Mouse (Mus musculus): Measurements from ENCODE around the gene Gal3st4. TPM values are rescaled to one million over a fixed set of nuclear protein-coding genes. Genes with fewer than 3 reads are reported as not detected.
"Not testable (repeated sequence)": the region's sequence is repeated elsewhere in the genome, so short reads cannot be mapped to it uniquely, and the experiment has no call there.

Gene Gal3st4
- polyA plus RNA-seq, 1 experiment, result 1.7 TPM

DNA sequence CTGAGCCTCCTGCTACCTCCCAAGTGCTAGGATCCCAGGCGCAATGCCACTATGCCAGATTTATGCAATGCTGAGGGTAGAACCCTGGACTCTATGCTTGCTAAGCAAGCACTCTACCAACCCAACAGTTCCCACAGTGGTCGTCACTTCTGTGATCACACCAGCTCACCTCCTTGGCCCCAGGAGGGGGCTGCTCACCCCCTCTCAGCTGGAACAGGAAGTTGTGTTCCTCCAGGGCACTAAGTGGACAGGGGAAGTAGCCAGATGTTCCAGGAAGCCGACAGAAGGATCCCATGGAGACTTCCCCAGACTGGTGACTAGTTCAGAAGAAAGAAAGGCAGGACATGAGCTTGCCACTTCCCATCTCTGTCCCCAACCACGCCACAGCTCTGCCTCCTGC is 10.6 kb downstream of the Gal3st4 start:
- no peak for DNase-seq (ENCODE audit: low spot score)

DNA sequence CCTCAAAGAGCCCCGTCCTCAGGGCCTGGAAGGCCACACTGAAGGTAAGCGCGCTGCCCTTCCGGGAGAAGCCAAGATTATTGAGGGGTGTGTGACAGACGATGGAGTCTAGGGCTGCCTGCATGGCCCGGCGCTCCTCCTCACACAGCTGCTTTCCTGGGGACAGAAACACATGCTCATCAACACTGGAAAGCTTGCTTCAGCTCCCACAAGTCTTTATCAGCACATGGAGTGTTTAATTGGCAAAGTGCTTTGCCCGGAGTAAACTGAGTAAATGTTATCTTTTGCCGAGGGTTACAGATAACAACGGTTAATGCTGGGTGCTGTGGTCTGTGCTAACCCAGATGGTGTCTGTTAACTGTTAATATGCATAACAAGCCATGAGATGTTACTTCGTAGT is 11.8 kb downstream of the Gal3st4 start:
- DNase-seq (ENCODE audit: low spot score), result no peak

DNA sequence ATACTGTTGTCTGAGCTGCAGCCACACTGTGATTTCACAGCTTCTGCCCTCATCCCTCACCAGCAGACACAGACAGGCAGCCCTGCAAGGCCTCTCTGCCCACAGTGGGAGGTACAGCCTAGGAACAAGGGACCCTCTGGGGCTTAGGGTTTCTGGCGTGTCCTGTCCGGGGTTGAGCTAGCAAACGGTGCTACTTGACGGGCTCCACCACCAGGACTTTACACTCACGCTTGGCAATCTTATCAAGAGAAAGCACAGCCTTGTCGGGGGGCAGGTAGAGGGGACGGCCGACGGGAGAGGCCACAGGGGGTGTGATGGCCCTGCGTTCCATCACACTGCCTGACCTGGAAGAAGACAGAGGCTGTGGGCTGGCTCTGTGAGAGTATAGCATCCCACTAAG is 12.6 kb downstream of the Gal3st4 start:
- no peak for DNase-seq (ENCODE audit: low spot score)

DNA sequence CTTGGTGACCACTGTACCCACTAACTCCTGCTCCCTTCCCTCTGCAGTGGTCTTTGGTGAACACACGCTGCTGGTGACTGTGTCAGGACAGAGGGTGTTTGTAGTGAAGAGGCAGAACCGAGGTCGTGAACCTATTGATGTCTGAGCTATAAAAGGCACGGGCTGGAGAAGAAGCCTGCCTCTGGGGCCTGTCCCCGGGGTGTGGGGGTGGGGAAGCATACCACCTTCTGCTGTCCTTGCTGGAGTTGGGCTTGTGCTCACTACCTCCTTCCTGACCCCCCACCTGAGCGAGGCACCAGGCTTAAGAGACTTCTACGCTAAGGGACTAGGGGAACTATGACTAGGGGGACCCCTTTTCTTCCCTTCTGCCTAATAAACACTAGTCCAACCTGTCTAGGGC is 13.6 kb downstream of the Gal3st4 start:
- DNase-seq (ENCODE audit: low spot score), result no peak

DNA sequence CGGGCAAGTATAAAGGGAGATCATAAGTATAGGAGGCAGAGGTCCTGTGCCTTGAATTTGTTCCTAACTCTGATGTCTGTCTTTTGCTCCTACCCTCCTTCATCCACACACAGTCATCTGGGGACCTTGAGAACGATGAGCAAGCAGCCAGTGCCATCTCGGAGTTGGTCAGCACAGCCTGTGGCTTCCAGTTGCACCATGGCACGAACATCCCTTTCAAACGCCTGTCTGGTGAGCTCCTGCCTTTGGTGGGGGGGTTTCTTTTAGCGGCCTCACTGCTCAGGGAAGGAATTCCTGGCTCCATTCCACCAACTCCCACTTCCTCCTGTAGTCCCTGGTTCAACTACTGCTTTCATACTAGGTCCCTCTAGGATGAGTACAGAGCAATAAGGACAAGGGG is 14.1 kb downstream of the Gal3st4 start:
- no peak for DNase-seq (ENCODE audit: low spot score)

DNA sequence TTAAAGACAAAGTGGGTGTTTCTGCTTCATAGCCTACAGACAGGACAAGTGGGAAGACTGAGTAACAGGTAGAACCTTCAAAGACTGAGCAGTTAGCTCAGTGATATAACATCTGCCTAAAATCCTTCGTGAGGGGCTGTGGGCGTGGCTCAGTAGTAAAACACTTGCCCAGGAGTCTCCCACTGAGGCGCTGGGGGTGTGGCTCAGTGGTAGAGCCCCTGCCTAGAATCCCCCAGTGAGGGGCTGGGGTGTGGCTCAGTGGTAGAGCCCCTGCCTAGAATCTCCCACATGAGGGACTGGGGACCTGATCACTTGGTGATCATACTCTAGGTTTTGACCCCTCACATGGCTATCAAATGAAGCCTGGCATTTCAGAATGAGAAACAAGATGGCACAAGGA is 14.6 kb downstream of the Gal3st4 start:
- DNase-seq (ENCODE audit: low spot score), result no peak

DNA sequence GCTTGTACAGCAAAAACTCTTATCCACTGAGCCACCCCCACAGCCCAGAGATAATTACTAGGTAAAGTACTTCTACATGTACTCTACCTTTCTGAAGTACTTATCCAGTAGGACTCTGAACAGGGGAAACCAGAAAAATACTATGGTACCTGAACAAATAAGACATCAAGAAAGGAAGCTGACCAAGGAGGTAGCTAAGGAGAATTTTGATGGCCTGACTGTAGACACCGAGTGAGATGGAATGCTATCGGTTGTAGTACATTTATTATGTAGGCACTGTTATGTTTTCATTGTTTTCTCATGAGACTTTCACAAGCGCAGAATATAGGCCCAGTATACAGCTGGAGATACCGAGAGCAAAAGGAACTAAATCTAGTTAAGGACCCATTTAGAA is 15.1 kb downstream of the Gal3st4 start:
- no peak for DNase-seq (ENCODE audit: low spot score)

DNA sequence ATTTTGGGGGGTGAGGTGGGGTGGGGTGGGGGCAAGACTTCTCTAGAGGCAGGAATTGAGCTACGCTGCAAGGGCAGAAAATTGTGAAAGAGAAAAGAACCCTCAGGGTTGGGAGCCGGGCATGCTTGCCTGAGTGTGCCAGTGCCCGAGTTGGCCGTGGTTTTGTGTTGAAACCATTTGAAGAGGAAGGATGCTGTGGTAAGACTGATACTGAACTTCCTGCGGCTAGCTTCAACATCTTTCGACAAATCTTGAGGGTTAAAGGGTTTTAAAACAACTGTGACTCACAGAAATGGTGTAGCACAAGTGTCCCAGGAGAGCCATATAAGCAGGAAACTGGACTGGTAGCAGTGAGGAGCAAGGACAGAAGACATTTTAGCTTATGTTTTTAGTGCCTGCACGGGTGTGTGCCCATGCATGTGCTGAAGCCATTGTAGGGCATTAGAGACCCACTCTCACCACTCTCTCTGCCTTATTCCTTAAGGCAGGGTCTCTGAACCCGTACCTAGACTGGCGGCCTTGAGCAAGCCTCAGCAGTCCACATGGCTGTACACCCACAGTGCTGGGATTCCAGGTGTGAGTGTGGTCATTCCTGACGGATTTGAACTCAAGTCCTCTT is 15.6 kb downstream of the Gal3st4 start:
- DNase-seq (ENCODE audit: low spot score), result no peak

DNA sequence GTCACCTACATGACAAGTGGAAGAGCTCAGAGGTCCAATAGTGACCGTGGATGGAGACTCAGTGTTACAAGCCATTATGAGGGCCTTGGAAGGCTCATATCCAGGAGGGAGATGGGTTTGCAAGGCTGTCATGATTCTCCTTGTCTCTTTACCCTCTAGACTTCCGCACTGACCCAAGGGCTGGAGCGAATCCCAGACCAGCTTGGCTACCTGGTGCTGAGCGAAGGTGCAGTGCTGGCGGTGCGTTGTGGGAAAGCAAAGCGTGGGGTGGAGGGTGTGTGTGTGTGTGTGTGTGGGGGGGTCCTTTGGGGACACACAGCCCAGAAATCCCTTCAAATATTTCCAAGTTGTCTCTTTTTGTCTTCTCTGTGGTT is 16.6 kb downstream of the Gal3st4 start:
- DNase-seq (ENCODE audit: low spot score), result no peak

DNA sequence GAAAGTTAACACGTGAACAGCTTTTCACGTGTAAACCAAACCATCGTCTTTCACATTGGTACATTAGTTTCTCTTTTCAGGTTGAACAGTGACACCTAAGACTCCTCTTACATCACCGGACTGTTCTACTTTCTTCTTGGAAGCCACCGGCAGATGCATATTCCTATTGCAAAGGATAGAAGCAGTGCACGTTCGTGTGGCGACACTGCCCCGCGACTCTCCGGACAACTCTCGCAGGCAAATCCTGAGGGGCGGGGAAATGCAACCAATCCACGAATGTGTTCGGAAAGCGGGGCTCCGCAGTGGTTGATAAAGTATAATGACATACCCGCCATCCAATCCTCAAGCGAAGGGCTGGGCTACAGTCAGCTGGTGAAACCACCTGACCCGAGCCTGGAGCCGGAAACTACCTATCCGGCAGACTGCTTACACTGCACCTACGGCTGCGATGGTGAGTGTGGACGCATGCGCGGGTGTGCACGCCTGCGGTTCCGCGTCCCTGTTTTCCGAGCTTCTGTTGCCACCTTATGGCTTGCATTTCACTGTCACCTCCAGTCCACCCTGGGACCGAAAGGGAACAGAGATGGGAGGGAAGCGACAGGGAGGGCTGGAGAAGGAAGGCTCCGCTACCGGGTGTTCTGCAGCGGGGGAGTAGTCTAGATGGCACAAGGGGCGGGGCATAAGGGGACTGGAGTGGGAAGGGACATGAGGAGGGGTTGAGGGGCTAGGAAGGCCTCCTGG is 17.1 kb downstream of the Gal3st4 start, which contains the start of gene Lamtor4:
Lamtor4 (plus strand) TSS at position 130 of the 741 bp plus-strand sequence.
- peak; percentile 81 for DNase-seq (ENCODE audit: low spot score)

DNA sequence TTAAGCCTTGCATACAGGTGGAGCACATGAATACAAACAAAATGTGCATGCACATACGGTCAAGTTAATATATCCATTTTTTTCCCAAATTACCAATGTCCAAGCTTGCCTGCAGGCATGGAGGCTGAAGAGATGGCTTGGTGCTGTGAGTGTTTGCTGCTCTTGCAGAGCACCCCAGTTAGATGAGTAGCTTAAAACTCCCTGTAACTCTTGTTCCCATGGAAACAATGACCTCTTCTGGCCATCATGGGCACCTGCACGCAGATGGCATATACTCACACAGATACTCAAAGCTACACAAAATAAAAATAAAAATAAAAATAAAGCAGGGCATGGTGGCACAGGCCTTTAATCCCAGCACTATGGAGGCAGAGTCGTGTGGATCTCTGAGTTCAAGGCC is 19.6 kb downstream of the Gal3st4 start:
- DNase-seq (ENCODE audit: low spot score), result no peak

DNA sequence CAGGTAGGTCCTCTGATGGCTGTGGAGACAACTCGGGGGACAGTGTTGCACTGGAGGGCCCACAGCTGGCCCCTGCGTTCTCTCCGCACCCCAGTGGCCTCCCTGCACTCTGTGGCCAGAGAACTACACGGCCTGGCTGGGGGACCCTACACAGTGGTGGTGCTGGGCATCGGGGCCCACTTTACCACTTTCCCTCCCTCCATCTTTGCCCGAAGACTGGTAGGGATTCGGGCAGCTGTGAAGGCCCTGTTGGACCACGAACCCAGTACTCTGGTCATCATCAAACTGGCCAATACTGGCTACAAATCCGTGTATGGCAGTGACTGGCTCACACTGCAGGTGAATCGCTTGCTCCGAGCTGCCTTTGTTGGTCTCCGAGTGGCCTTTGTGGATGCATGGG is 21.5 kb downstream of the Gal3st4 start:
- no peak for DNase-seq (ENCODE audit: low spot score)

DNA sequence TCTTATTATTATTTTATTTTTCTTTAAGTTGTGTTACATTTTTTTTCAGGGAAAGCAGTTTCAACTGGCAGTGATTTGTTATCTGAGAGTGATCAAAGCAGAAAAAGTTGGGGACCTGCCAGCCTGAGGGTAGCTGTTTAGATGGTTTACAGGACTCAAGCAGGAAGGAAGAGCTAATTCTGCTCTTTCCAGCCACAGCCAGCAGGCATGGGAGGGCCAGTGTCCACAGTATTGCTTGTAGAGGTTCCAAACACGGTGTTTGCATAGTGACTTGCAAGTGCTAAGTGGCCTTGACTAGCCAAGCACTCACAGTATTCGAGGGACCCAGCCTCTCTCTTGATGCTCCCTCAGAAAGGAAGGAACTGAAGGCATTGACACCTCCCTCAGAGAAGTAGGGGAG is 31.1 kb downstream of the Gal3st4 start:
- DNase-seq (ENCODE audit: low spot score), result no peak

DNA sequence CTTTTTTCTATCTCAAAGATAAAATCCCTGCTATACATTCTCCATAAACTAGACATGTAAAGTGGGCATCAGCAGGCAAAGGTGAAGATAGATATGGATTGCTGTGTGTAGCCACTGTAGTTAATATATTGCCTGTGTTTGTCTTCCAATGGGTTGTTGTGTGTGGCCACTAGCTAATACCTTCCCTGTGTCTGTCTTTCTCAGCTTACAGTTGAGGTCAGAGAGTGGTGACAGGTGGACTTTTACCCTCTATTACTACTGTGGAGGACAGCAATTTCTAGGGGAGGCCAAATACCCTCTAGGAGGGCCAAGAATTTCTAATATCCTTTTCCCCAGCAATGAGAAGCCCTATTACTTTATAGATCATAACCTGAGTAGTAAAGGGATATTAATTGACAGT is 38.4 kb downstream of the Gal3st4 start:
- DNase-seq (ENCODE audit: low spot score), result no peak

DNA sequence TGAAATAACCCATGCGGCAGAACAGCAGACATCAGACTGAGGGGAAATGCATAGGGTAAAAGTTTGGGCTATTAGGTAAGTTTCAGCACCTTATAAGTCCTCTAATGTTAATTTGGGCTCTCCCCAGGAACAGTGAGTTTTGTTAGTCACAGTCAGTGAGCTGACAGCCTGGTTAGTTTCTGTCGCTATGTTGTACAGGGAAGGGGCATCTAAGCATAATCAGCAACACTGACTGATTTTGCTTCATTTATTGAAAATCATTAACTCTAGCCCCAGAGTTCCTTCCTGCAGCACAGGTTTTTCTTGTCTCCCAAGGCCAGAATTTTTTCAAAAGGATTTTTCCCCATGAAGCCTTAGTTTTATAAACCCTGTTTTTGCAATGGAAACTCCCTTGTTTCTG is 38.9 kb downstream of the Gal3st4 start:
- no peak for DNase-seq (ENCODE audit: low spot score)

DNA sequence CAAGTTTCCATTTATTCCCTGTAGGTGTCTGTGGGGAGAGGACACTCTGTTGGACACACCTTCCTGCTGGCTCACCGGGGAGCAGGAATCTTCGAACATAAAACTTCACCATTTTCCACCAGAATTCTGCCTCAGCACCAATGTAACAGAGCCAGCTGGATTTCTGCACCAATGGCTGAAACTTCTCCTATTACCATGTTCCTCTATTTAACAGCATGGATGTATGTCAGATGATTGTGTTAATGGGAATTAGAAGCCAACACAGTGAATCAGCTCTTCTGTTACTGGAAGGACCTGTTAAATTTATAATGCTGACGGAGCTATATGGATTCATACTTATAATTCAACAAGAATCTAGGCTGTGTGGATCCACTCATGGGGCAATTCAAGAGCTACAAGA is 43.1 kb downstream of the Gal3st4 start:
- DNase-seq (ENCODE audit: low spot score), result no peak

DNA sequence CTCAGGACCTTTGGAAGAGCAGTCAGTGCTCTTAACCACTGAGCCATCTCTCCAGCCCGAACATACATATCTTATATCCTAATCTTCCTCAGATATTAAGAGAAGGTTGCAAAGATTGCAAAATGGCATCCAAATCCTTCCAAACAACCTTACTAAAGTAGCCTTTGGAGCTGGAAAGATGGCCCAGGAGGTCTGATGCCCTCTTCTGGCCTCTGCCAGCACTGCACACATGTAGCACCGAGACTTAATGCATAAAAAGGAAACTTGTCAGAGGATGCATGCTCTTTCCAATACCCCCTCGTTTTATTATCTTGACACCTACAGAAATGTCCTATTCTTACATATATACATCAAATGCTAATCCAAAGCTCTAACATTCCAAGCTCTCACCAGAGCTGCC is 44.6 kb downstream of the Gal3st4 start:
- DNase-seq (ENCODE audit: low spot score), result no peak

DNA sequence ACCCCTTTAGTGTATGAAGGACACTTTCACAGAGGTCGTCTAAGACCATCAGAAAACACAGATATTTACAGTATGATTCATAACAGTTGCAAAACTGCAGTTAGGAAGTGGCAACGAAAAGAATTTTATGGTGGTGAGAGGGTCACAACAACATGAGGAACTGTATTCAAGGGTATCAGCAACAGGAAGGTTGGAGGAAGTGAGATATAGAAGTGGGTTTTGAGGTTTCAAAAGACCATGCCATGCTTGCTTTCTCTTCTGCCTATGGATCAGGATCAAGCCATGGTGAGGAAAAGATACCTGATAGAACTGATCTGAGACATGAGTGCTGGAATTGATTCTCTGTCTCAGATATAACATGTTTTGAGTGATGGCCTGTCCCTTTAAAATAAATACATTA is 45.3 kb downstream of the Gal3st4 start:
- DNase-seq (ENCODE audit: low spot score), result no peak

DNA sequence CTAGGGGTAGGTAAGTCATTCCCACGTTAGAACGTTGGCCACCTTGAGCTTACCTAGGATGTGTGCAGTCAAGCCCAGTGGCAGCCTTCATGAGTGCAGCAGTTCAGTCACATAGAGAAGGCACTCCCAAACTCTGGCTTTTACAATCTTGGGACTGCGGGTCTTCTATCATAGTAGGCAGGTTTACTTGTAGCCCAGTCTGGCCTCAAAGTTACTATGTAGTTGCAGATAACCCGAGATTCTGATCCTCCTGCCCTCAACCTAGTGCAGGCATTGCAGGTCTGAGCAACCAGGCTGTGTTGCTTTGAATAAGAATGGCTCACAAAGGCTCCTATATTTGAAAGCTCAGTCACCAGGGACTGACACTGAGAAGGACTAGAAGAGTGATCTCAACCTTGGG is 46.1 kb downstream of the Gal3st4 start:
- DNase-seq (ENCODE audit: low spot score), result no peak

DNA sequence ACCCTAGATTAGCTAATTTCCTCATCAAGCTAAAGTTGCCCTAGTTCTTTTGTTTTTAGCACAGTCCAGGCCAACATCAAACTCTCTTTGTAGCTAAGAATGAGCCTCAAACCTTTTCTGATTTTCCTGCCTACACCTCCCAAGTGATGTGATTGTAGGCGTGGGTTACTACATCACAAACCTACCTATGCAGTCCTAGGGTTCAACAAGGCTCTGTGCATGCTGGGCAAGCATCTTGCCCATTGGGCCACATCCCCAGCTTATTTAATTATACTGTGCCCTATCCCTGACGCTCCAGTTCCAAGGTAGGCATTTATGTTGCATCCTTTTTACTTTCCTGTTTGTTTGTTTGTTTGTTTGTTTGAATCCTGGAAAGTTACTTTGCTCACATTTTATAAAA is 46.9 kb downstream of the Gal3st4 start, which contains the start of gene Nxpe5:
Nxpe5 (plus strand) TSS at position 199 of the 400 bp plus-strand sequence.
- no peak for DNase-seq (ENCODE audit: low spot score)

DNA sequence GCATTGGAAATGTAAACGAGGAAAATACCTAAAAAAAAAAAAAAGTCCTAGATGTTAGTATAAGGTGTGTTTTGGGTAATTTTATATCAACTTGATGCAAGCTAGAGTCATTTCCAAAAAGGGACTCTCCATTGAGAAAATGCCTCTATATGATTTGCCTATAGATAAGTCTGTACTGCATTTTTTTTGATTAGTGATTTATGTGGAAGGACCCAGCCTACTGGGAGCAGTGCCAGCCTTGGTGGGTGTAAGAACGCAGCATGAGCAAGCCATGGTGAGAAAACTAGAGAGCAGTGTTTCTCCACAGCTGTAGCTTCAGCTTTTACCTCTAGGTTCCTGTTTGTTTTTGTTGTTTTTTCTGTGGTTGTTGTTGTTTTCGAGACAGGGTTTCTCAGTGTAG is 49.4 kb downstream of the Gal3st4 start:
- no peak for DNase-seq (ENCODE audit: low spot score)

DNA sequence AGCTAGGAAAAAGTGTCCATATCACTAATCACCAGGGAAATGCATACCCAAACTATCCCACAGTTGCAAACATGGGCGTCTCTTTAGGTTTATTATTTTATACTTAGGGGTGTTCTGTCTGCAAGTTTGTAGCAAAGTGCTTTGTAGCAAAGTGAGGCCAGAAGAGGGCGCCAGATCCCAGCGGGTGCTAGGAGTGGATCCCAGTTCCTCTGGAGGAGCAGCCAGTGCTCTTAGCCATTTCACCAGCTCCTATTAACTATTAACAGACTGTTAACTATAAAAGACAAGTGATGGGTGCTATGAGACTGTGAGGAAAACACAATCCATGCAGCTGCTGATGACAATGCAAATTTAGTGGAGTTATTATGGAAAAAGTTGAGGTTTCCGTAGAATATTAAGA is 50.5 kb downstream of the Gal3st4 start:
- peak; percentile 78 for DNase-seq (ENCODE audit: low spot score)

DNA sequence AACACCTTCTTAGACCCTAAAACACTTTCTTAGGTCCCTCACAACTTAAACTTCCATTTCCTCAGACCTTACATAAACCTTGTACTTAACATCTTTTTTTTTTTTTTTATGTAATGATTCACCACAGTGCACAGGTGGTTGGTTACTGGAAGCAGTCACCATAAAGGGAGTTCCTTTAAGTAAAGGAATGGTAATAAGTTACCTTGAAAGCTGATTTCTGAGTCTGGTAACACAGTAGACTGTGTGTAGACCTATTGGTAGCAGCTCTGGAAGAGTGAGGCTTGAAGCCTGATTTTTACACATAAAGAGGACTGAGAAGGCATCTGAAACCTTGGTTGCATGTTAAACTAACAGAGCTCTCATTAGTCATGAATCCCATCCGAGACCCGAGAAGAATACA is 52.8 kb downstream of the Gal3st4 start:
- DNase-seq (ENCODE audit: low spot score), result no peak

DNA sequence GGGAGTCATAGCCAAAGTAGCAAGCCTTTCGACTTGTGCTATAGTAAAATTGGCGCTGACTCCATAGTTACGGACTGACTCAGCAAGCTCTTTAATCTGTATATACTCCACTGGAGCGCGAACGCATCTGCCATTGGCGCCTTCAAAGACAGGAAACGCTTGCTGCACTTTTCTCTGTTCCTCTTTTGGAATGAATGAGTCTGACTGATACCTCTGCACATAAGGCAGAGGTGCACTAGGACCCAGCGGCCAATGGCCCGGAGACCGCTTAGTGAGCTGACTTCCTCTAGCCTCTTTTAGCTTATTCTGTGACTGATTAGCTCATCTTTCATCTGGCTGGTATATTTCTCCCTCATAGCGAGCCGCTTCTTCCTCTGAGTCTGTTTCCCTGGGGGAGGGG is 56.0 kb downstream of the Gal3st4 start:
- not testable (repeated sequence) for DNase-seq (ENCODE audit: low spot score)
